8 mouse cellular contexts compared by ENCODE assay signal in genomic region chr4:124135165-124135470, GRCm38 (mm10).
DNase-seq lines count a peak whose midpoint lies in the region; ATAC-seq lines count a peak whose summit lies in the region.

No protein-coding gene starts in this region.

- 41% methylated on average over 6 of the region's 6 CpGs for WGBS in hindbrain, embryonic 15.5 days
- WGBS in hindbrain, embryonic 12.5 days: 67% methylated on average over 6 of the region's 6 CpGs
- WGBS in hindbrain, embryonic 16.5 days: 37% methylated on average over 6 of the region's 6 CpGs
- 64% methylated on average over 6 of the region's 6 CpGs for WGBS in liver, embryonic 11.5 days

- intact Hi-C loops in left cerebral cortex, postnatal 4 days (cut with DNase I): no loop called here

- peaks cover 10% of the 10 kb centered on the region for H3K4me1 ChIP-seq in hindbrain, embryonic 15.5 days (replicated peaks)
- peaks cover 6% of the 10 kb centered on the region for H3K4me1 ChIP-seq in hindbrain, embryonic 12.5 days
- H3K4me1 ChIP-seq in hindbrain, embryonic 16.5 days (ENCODE audit: control insufficient read depth, insufficient read depth, low read depth, low read length): no peaks in the 10 kb centered on the region; the same call in 1 of the 2 replicates
- H3K4me1 ChIP-seq in liver, embryonic 11.5 days (replicated peaks; ENCODE audit: control insufficient read depth, insufficient read depth, low read length): no peaks in the 10 kb centered on the region

- peaks cover 3% of the 10 kb centered on the region; the same call in 1 of the 2 replicates for H3K27me3 ChIP-seq in hindbrain, embryonic 15.5 days
- peaks cover 6% of the 10 kb centered on the region; the same call in 1 of the 2 replicates for H3K27me3 ChIP-seq in hindbrain, embryonic 12.5 days
- H3K27me3 ChIP-seq in hindbrain, embryonic 16.5 days (replicated peaks; ENCODE audit: control insufficient read depth, insufficient read depth, low read length): peaks cover 3% of the 10 kb centered on the region; the same call in 1 of the 2 replicates
- H3K27me3 ChIP-seq in liver, embryonic 11.5 days (replicated peaks; ENCODE audit: control insufficient read depth, insufficient read depth, low read length): no peaks in the 10 kb centered on the region

- H3K4me2 ChIP-seq in hindbrain, embryonic 15.5 days: no peak overlapping the region
- no peak overlapping the region for H3K4me2 ChIP-seq in hindbrain, embryonic 12.5 days (replicated peaks)
- no peak overlapping the region for H3K4me2 ChIP-seq in hindbrain, embryonic 16.5 days (ENCODE audit: low read length)
- no peak overlapping the region for H3K4me2 ChIP-seq in liver, embryonic 11.5 days

- H3K4me3 ChIP-seq in hindbrain, embryonic 15.5 days: no peak overlapping the region
- H3K4me3 ChIP-seq in hindbrain, embryonic 12.5 days: no peak overlapping the region
- no peak overlapping the region for H3K4me3 ChIP-seq in hindbrain, embryonic 16.5 days (ENCODE audit: low read length)
- H3K4me3 ChIP-seq in liver, embryonic 11.5 days (ENCODE audit: low read depth, low read length): no peak overlapping the region

- no peaks in the 10 kb centered on the region for H3K9me3 ChIP-seq in hindbrain, embryonic 15.5 days
- H3K9me3 ChIP-seq in hindbrain, embryonic 12.5 days (replicated peaks): no peaks in the 10 kb centered on the region
- H3K9me3 ChIP-seq in hindbrain, embryonic 16.5 days (ENCODE audit: control insufficient read depth, low read length): no peaks in the 10 kb centered on the region
- no peaks in the 10 kb centered on the region for H3K9me3 ChIP-seq in liver, embryonic 11.5 days (ENCODE audit: control insufficient read depth, low read length)

- H3K9ac ChIP-seq in hindbrain, embryonic 15.5 days: no peak overlapping the region
- no peak overlapping the region for H3K9ac ChIP-seq in hindbrain, embryonic 12.5 days
- H3K9ac ChIP-seq in hindbrain, embryonic 16.5 days (ENCODE audit: low read depth, low read length): no peak overlapping the region
- no peak overlapping the region for H3K9ac ChIP-seq in liver, embryonic 11.5 days (ENCODE audit: low read depth, low read length)

- DNase-seq in adrenal gland, postnatal 36 days: peak; percentile 25 to 57
- DNase-seq in left cerebral cortex, postnatal 4 days: peak; percentile 54
- no peak for DNase-seq in cerebellum, adult 9-11 months
- no peak for DNase-seq in liver, embryonic 11.5 days (ENCODE audit: low spot score)

- H3K36me3 ChIP-seq in hindbrain, embryonic 15.5 days: no peaks in the 10 kb centered on the region
- no peaks in the 10 kb centered on the region for H3K36me3 ChIP-seq in hindbrain, embryonic 12.5 days
- H3K36me3 ChIP-seq in hindbrain, embryonic 16.5 days (ENCODE audit: control insufficient read depth, insufficient read depth, low read length): no peaks in the 10 kb centered on the region
- H3K36me3 ChIP-seq in liver, embryonic 11.5 days (ENCODE audit: control insufficient read depth, insufficient read depth, low read length): no peaks in the 10 kb centered on the region

- no peak overlapping the region for H3K27ac ChIP-seq in hindbrain, embryonic 15.5 days (replicated peaks)
- no peak overlapping the region for H3K27ac ChIP-seq in hindbrain, embryonic 12.5 days
- H3K27ac ChIP-seq in hindbrain, embryonic 16.5 days (ENCODE audit: low read depth, low read length): no peak overlapping the region
- H3K27ac ChIP-seq in liver, embryonic 11.5 days (ENCODE audit: low read depth, low read length): no peak overlapping the region

- ATAC-seq in hindbrain, embryonic 15.5 days (ENCODE audit: low FRiP score, low read depth): peak; percentile 65
- no peak for ATAC-seq in hindbrain, embryonic 12.5 days (ENCODE audit: low FRiP score)
- ATAC-seq in hindbrain, embryonic 16.5 days: peak; percentile 74
- no peak for ATAC-seq in erythroblast, adult 5-6 weeks (replicated peaks; ENCODE audit: low FRiP score, poor library complexity, severe bottlenecking)
- no peak for ATAC-seq in liver, embryonic 11.5 days (replicated peaks; ENCODE audit: low FRiP score)

Comparison
In these comparisons a context has a peak if more than half of its experiments do, and no peak if none do; other contexts are left out.
1. ATAC-seq: peak in hindbrain, embryonic 15.5 days (single experiment) and hindbrain, embryonic 16.5 days (single experiment); none in hindbrain, embryonic 12.5 days (single experiment), erythroblast, adult 5-6 weeks (single experiment) and liver, embryonic 11.5 days (single experiment).
2. DNase-seq: peak in adrenal gland, postnatal 36 days (2 of 2) and left cerebral cortex, postnatal 4 days (single experiment); none in cerebellum, adult 9-11 months (single experiment) and liver, embryonic 11.5 days (single experiment).